Mouse (Mus musculus): ENCODE data around the gene Wnk2.

Gene Wnk2

GRCm38 (mm10) chr13:49175509-49175908, 27.7 kb upstream of the Wnk2 start:
- DNase-seq = no peak

GRCm38 (mm10) chr13:49172971-49173596, 25.3 kb upstream of the Wnk2 start:
- peak; percentile 96 to 97 for DNase-seq

- DNase-seq = peak; percentile 86 to 88
Observed at GRCm38 (mm10) chr13:49172335-49172734, 24.5 kb upstream of the Wnk2 start.

- DNase-seq = no peak
Observed at GRCm38 (mm10) chr13:49171729-49172128, 23.9 kb upstream of the Wnk2 start.

- DNase-seq = no peak
Observed at GRCm38 (mm10) chr13:49170623-49171022, 22.8 kb upstream of the Wnk2 start.

- DNase-seq = peak; percentile 99
Observed at GRCm38 (mm10) chr13:49169448-49170207, 21.8 kb upstream of the Wnk2 start.

GRCm38 (mm10) chr13:49167081-49167480, 19.3 kb upstream of the Wnk2 start:
- DNase-seq = no peak

GRCm38 (mm10) chr13:49163645-49164044, 15.8 kb upstream of the Wnk2 start:
- DNase-seq = no peak

- DNase-seq = no peak
Observed at GRCm38 (mm10) chr13:49162722-49163121, 14.9 kb upstream of the Wnk2 start.

GRCm38 (mm10) chr13:49161236-49161635, 13.4 kb upstream of the Wnk2 start:
- DNase-seq = no peak

- no peak for DNase-seq
Observed at GRCm38 (mm10) chr13:49158040-49158713, 10.4 kb upstream of the Wnk2 start.

- DNase-seq = no peak
Observed at GRCm38 (mm10) chr13:49156645-49157044, 8.8 kb upstream of the Wnk2 start.

- no peak for DNase-seq
Observed at GRCm38 (mm10) chr13:49154621-49155020, 6.8 kb upstream of the Wnk2 start.

- DNase-seq = no peak
Observed at GRCm38 (mm10) chr13:49154028-49154427, 6.2 kb upstream of the Wnk2 start.

- DNase-seq = no peak
Observed at GRCm38 (mm10) chr13:49148687-49149086, 873 bp upstream of the Wnk2 start.

GRCm38 (mm10) chr13:49147007-49147857, 582 bp downstream of the Wnk2 start:
- DNase-seq = peak in 1 of 2 experiments; percentile 77

- DNase-seq = peak in 1 of 2 experiments; percentile 62
Observed at GRCm38 (mm10) chr13:49146698-49147006, 1.2 kb downstream of the Wnk2 start.

- peak; percentile 56 to 62 for DNase-seq
Observed at GRCm38 (mm10) chr13:49146040-49146697, 1.6 kb downstream of the Wnk2 start.

GRCm38 (mm10) chr13:49145396-49145795, 2.4 kb downstream of the Wnk2 start:
- peak; percentile 68 to 71 for DNase-seq

GRCm38 (mm10) chr13:49144451-49144850, 3.4 kb downstream of the Wnk2 start:
- peak; percentile 81 to 87 for DNase-seq

GRCm38 (mm10) chr13:49143323-49143722, 4.5 kb downstream of the Wnk2 start:
- DNase-seq = no peak

- DNase-seq = no peak
Observed at GRCm38 (mm10) chr13:49142396-49142795, 5.4 kb downstream of the Wnk2 start.
